9 mouse cellular contexts compared by ENCODE assay signal in genomic region chr11:85842596-85843346, GRCm38 (mm10). TPM values are rescaled to one million over a fixed set of nuclear protein-coding genes. Genes with fewer than 3 reads are reported as not detected.
DNase-seq lines count a peak whose midpoint lies in the region; ATAC-seq and TF ChIP-seq lines count a peak whose summit lies in the region.
"Had no signal": no experiment of that assay in that cellular context is flagged by ENCODE, and none has a peak within 500 bp of the region (broad histone marks: within the 10 kb centered on the region; RNA-seq: fewer than 3 reads in every experiment).

No protein-coding gene starts in this region.

- peaks cover 63% of the 10 kb centered on the region for H3K4me1 ChIP-seq in testis, adult 2 months (ENCODE audit: control insufficient read depth, insufficient read depth, low read length)
- H3K4me1 ChIP-seq in heart, embryonic 13.5 days: peaks cover 46% of the 10 kb centered on the region
- peaks cover 60% of the 10 kb centered on the region for H3K4me1 ChIP-seq in limb, embryonic 10.5 days
- peaks cover 20% of the 10 kb centered on the region for H3K4me1 ChIP-seq in neural tube, embryonic 11.5 days (ENCODE audit: control insufficient read depth, insufficient read depth, low read length)

- peak; percentile 27; the same call in 1 of the 2 replicates for TF ChIP-seq POLR2A in testis, adult 2 months (IDR thresholded peaks at IDR 0.05; ENCODE audit: control insufficient read depth, low read depth, low read length)

- peak overlapping the region; percentile 88 for H3K4me2 ChIP-seq in heart, embryonic 13.5 days
- peak overlapping the region; percentile 88 for H3K4me2 ChIP-seq in neural tube, embryonic 11.5 days (ENCODE audit: low read depth)

- 5% methylated on average over 24 of the region's 24 CpGs for WGBS in heart, embryonic 13.5 days
- 5% methylated on average over 24 of the region's 24 CpGs for WGBS in limb, embryonic 10.5 days
- WGBS in neural tube, embryonic 11.5 days: 4% methylated on average over 24 of the region's 24 CpGs

- no peak; the same call in 1 of the 2 replicates for TF ChIP-seq CTCF in testis, adult 2 months (IDR thresholded peaks at IDR 0.05; ENCODE audit: control insufficient read depth, insufficient read depth, insufficient replicate concordance, low read depth, low read length)

- H3K9me3 ChIP-seq in heart, embryonic 13.5 days: no peaks in the 10 kb centered on the region
- H3K9me3 ChIP-seq in limb, embryonic 10.5 days (replicated peaks): no peaks in the 10 kb centered on the region
- no peaks in the 10 kb centered on the region for H3K9me3 ChIP-seq in neural tube, embryonic 11.5 days (ENCODE audit: control insufficient read depth, low read length)

- peaks cover 3% of the 10 kb centered on the region for H3K27me3 ChIP-seq in testis, adult 2 months (ENCODE audit: control insufficient read depth, insufficient read depth, low read length)
- peaks cover 78% of the 10 kb centered on the region for H3K27me3 ChIP-seq in heart, embryonic 13.5 days (replicated peaks)
- peaks cover 81% of the 10 kb centered on the region for H3K27me3 ChIP-seq in limb, embryonic 10.5 days (ENCODE audit: low read depth, poor library complexity, severe bottlenecking)
- peaks cover 64% of the 10 kb centered on the region for H3K27me3 ChIP-seq in neural tube, embryonic 11.5 days (ENCODE audit: control insufficient read depth, insufficient read depth, low read length)

- no peak for DNase-seq in testis, postnatal 14 days (ENCODE audit: low spot score)
- DNase-seq in limb, embryonic 10.5 days (ENCODE audit: low spot score): peak; percentile 55
- peak; percentile 34 for DNase-seq in neural tube, embryonic 11.5 days (ENCODE audit: low spot score)
- no peak for DNase-seq in cerebellum, adult 11 months
- DNase-seq in spleen, adult 18-20 months: no peak

- H3K36me3 ChIP-seq in testis, adult 2 months (ENCODE audit: control insufficient read depth, insufficient read depth, low read length): no peaks in the 10 kb centered on the region
- H3K36me3 ChIP-seq in heart, embryonic 13.5 days: no peaks in the 10 kb centered on the region
- H3K36me3 ChIP-seq in limb, embryonic 10.5 days: peaks cover 18% of the 10 kb centered on the region
- H3K36me3 ChIP-seq in neural tube, embryonic 11.5 days (ENCODE audit: control insufficient read depth, insufficient read depth, low read length): no peaks in the 10 kb centered on the region

- H3K4me3 ChIP-seq in testis, adult 2 months (ENCODE audit: control insufficient read depth, low read depth, low read length): peak overlapping the region; percentile 93
- H3K4me3 ChIP-seq in heart, embryonic 13.5 days: peak overlapping the region; percentile 73
- H3K4me3 ChIP-seq in limb, embryonic 10.5 days: peak overlapping the region; percentile 67
- H3K4me3 ChIP-seq in neural tube, embryonic 11.5 days (ENCODE audit: low read depth, low read length): peak overlapping the region; percentile 33; the same call in 1 of the 2 replicates

- no peak for ATAC-seq in heart, embryonic 13.5 days (ENCODE audit: extremely low read depth, insufficient number of reproducible peaks, low FRiP score, low TSS enrichment)
- no peak for ATAC-seq in neural tube, embryonic 11.5 days (ENCODE audit: insufficient read depth, low FRiP score, low TSS enrichment)
- no peak for ATAC-seq in erythroblast, adult 5-6 weeks (replicated peaks; ENCODE audit: low FRiP score, poor library complexity, severe bottlenecking)

- H3K9ac ChIP-seq in heart, embryonic 13.5 days: peak overlapping the region; percentile 80; the same call in 1 of the 2 replicates
- H3K9ac ChIP-seq in neural tube, embryonic 11.5 days (ENCODE audit: low read length): no peak overlapping the region

- no peak overlapping the region; the same call in 1 of the 2 replicates for H3K27ac ChIP-seq in testis, adult 2 months (ENCODE audit: control insufficient read depth, insufficient read depth, low read depth, low read length)
- peak overlapping the region; percentile 62; the same call in 1 of the 2 replicates for H3K27ac ChIP-seq in heart, embryonic 13.5 days (replicated peaks)
- H3K27ac ChIP-seq in limb, embryonic 10.5 days: peak overlapping the region; percentile 86
- no peak overlapping the region for H3K27ac ChIP-seq in neural tube, embryonic 11.5 days (ENCODE audit: low read depth, low read length)

RNA-seq across cellular contexts. Expression of gene Gm11444, which starts 7.4 kb away (rescaled TPM):
- polyA plus RNA-seq in testis, adult 2 months (2012; rRNA removed): 5.7 and 8.4 TPM in 2 replicates
- polyA plus RNA-seq in heart, embryonic 13.5 days (2015; fragmentation: Nextera tagmentation; extraction: Ambion mirVana): not detected in 2 replicates
- polyA plus RNA-seq in limb, embryonic 10.5 days (2016; fragmentation: Nextera tagmentation; extraction: Ambion mirVana): not detected in 2 replicates
- polyA plus RNA-seq in neural tube, embryonic 11.5 days (2014; fragmentation: Nextera tagmentation; extraction: Ambion mirVana): not detected in 2 replicates
- total RNA-seq in erythroblast, adult 5-6 weeks (2015; ENCODE audit: low replicate concordance): not detected in 2 replicates
- total RNA-seq in erythroblast, adult 5-6 weeks (2017; ENCODE audit: low replicate concordance): not detected in 2 replicates
- total RNA-seq: adrenal gland, postnatal 36 days had no signal

RNA-seq across cellular contexts. Expression of gene Tbx2, which starts 10.4 kb away (rescaled TPM):
- polyA plus RNA-seq in testis, adult 2 months (2012; rRNA removed): 2.3 and 4.0 TPM in 2 replicates
- polyA plus RNA-seq in heart, embryonic 13.5 days (2015; fragmentation: Nextera tagmentation; extraction: Ambion mirVana): 2.0 and 2.9 TPM in 2 replicates
- polyA plus RNA-seq in limb, embryonic 10.5 days (2016; fragmentation: Nextera tagmentation; extraction: Ambion mirVana): 4.0 and 5.3 TPM in 2 replicates
- 4.0 and 4.7 TPM in 2 replicates for polyA plus RNA-seq in neural tube, embryonic 11.5 days (2014; fragmentation: Nextera tagmentation; extraction: Ambion mirVana)
- 0.38 TPM in 1 of 2 replicates, not detected in the other for total RNA-seq in erythroblast, adult 5-6 weeks (2015; ENCODE audit: low replicate concordance)
- total RNA-seq in erythroblast, adult 5-6 weeks (2017; ENCODE audit: low replicate concordance): 0.42 and 0.85 TPM in 2 replicates

RNA-seq across cellular contexts. Expression of gene Tbx4, which starts 43.5 kb away (rescaled TPM):
- polyA plus RNA-seq in testis, adult 2 months (2012; rRNA removed): 0.61 TPM in 2 replicates
- polyA plus RNA-seq in heart, embryonic 13.5 days (2015; fragmentation: Nextera tagmentation; extraction: Ambion mirVana): 2.5 and 3.2 TPM in 2 replicates
- polyA plus RNA-seq in limb, embryonic 10.5 days (2016; fragmentation: Nextera tagmentation; extraction: Ambion mirVana): 23.5 and 49.0 TPM in 2 replicates
- 0.20 and 0.24 TPM in 2 replicates for polyA plus RNA-seq in neural tube, embryonic 11.5 days (2014; fragmentation: Nextera tagmentation; extraction: Ambion mirVana)
- not detected in 2 replicates for total RNA-seq in erythroblast, adult 5-6 weeks (2015; ENCODE audit: low replicate concordance)
- not detected in 2 replicates for total RNA-seq in erythroblast, adult 5-6 weeks (2017; ENCODE audit: low replicate concordance)
- total RNA-seq: adrenal gland, postnatal 36 days had no signal

Comparison
In these comparisons a context has a peak if more than half of its experiments do, and no peak if none do; other contexts are left out.
1. H3K27ac ChIP-seq: peak in heart, embryonic 13.5 days (single experiment) and limb, embryonic 10.5 days (single experiment); none in testis, adult 2 months (single experiment) and neural tube, embryonic 11.5 days (single experiment).
2. H3K4me3 ChIP-seq: peak in every context shown above with its lines; median percentile 93 in testis, adult 2 months; 73 in heart, embryonic 13.5 days; 67 in limb, embryonic 10.5 days; 33 in neural tube, embryonic 11.5 days.
3. DNase-seq: peak in limb, embryonic 10.5 days (single experiment) and neural tube, embryonic 11.5 days (single experiment); none in testis, postnatal 14 days (single experiment), cerebellum, adult 11 months (single experiment) and spleen, adult 18-20 months (0 of 2).